Mouse (Mus musculus) forebrain, embryonic 15.5 days (tissue): ENCODE measurements around the gene Ttc41. TPM values are rescaled to one million over a fixed set of nuclear protein-coding genes. Genes with fewer than 3 reads are reported as not detected.
"Not testable (repeated sequence)": the region's sequence is repeated elsewhere in the genome, so short reads cannot be mapped to it uniquely, and the experiment has no call there.

Experiments used
- ATAC-seq: fragments of 200-750 bp; cut with Nextera tagmentation; replicated peaks from 2 replicates; pipeline ENCODE4 v1.8.0; 2017; ENCODE audit warnings: mild to moderate bottlenecking, moderate TSS enrichment, moderate library complexity
- H3K27ac ChIP-seq: fragments of 300-500 bp; sonication (generic); replicated peaks from 2 replicates; pipeline ENCODE4 v1.5.1; 2015; ENCODE audit warnings: mild to moderate bottlenecking, inconsistent platforms
- H3K27me3 ChIP-seq: fragments of 300-500 bp; sonication (generic); 2 replicates; pipeline ENCODE4 v1.6.1; 2015; ENCODE audit warnings: inconsistent platforms
- H3K36me3 ChIP-seq: fragments of 300-500 bp; sonication (generic); 2 replicates; pipeline ENCODE4 v1.6.1; 2015; ENCODE audit warnings: mild to moderate bottlenecking, inconsistent platforms
- H3K4me1 ChIP-seq: fragments of 300-500 bp; sonication (generic); 2 replicates; pipeline ENCODE4 v1.6.1; 2015; ENCODE audit warnings: inconsistent platforms
- H3K4me2 ChIP-seq: fragments of 300-500 bp; sonication (generic); replicated peaks from 2 replicates; pipeline ENCODE4 v1.6.1; 2015; ENCODE audit warnings: mild to moderate bottlenecking, inconsistent platforms
- H3K4me3 ChIP-seq: fragments of 300-500 bp; sonication (generic); 2 replicates; pipeline ENCODE4 v1.5.1; 2015; ENCODE audit warnings: mild to moderate bottlenecking, inconsistent platforms
- H3K9ac ChIP-seq: fragments of 300-500 bp; sonication (generic); replicated peaks from 2 replicates; pipeline ENCODE4 v1.6.1; 2015; ENCODE audit warnings: mild to moderate bottlenecking, inconsistent platforms
- H3K9me3 ChIP-seq: fragments of 300-500 bp; sonication (generic); 2 replicates; pipeline ENCODE4 v1.6.1; 2016; ENCODE audit warnings: inconsistent platforms
- WGBS: fragments of 180-500 bp; shearing (Covaris S2); methylation state at CpG from one replicate; pipeline ENCODE4 v1.1.7; 2015; ENCODE audit warnings: mixed read lengths; 5-methylcytosine and 5-hydroxymethylcytosine counted together
- polyA plus RNA-seq: library from polyadenylated mRNA; unstranded; fragments of >200 nt; fragmentation: Nextera tagmentation; extraction: Ambion mirVana; gene quantifications from 2 replicates; pipeline ENCODE4 v1.2.1, GENCODE M21; 2015

Gene Ttc41
- polyA plus RNA-seq: 1.3 and 1.5 TPM in 2 replicates

DNA sequence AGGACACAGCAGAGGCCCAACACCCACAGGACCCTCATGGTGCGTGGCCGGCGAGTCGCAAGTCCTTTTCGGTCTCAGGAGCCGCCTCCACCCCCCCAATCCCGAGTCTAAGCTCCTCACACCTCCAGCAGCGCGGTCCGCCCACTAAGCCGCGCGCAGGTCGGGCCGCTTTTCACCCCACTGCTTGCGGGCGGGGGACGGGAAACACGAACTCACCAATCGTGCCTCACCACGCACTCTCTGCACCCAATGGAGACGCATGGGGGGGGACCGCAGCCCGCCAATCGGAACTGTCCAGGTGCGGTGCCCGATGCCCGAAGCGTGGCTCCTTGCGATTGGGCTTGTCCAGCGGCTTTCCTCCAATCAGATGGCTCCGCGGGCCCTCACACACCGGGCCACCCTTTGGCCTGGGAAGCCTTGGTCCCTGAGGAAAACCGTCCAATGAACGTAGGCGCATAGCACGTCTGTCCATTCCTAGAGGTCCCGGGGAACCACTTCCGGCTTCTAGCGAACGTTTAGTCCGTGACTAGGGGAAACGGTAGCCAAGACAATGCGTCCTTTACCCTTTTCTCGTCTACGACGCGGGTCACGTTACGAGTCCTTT lies at the start of gene Ttc41, which contains the start of gene Hsp90b1:
Gene Ttc41, plus strand, starts transcription at position 494 of the 604 bp plus-strand sequence.
Gene Hsp90b1, minus strand, starts transcription at position 192 of the 604 bp plus-strand sequence.
- peak; percentile 98 for ATAC-seq

GRCm38 (mm10) chr10:86670550-86670949 lies 35.1 kb upstream of the Ttc41 start:
- 85% methylated on average over 4 of the region's 4 CpGs for WGBS
- not testable (repeated sequence) for H3K36me3 ChIP-seq, H3K4me3 ChIP-seq

More for the DNA sequence above, at the start of gene Ttc41, which contains the start of gene Hsp90b1:
- Histone ChIP-seq H3K9ac (peak within 1 kb of the TSS; percentile 86), H3K4me1 (peaks cover 46% of the 10 kb centered on the region), H3K9me3 (no peaks in the 10 kb centered on the region), H3K27me3 (no peaks in the 10 kb centered on the region), H3K4me2 (peak within 1 kb of the TSS; percentile 75), H3K4me3 (peak within 1 kb of the TSS; percentile 72), H3K36me3 (peaks cover 23% of the 10 kb centered on the region), H3K27ac (peak within 1 kb of the TSS; percentile 97)
- under 1% methylated on average over 51 of the region's 51 CpGs for WGBS

GRCm38 (mm10) chr10:86684797-86685178 lies 20.8 kb upstream of the Ttc41 start:
- peak; percentile 55 for ATAC-seq
- H3K9ac ChIP-seq: peak overlapping the region; percentile 96; the same call in 1 of the 2 replicates

More at GRCm38 (mm10) chr10:86670550-86670949, 35.1 kb upstream of the Ttc41 start:
- H3K4me1 ChIP-seq, H3K9ac ChIP-seq, H3K27me3 ChIP-seq, H3K4me2 ChIP-seq, ATAC-seq, H3K27ac ChIP-seq, H3K9me3 ChIP-seq: not testable (repeated sequence)

DNA sequence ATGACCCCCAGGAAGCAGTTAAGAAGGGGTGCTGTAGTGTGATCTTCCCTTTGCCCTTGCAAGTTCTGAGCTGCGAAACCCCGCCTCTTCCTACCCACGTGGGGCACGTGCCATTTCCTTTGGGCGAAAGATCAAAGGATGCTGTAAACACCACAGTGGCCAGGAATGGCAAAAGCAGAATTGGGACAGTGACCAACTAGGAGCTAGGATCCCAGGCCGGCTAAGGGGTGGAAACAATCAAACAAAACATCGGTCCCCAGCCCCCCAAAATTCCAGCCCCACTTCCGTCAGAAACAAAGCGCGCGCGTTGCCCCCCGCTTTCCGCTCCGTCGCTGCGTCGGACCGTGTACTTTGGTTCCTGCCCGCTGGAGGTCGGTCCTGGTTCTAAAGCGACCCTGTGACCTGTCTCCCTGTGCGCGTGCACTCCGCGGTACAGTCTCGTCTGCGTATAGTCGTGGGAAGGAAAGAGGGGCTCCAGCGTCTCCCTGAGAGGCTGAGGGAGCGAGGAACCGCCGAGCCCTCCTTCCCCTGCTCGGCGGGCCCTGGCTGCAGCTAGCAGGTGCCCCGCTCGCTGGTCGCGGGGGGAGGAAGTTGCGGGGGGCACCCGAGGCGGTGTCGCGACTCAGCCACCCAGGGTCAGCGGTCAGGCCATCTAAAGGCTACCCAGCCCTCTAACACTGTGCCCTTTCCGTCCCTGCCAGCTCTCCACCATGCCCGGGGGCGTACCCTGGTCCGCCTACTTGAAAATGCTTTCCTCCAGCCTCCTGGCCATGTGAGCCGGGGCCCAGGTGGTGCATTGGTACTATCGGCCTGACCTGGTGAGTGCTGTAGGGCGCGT lies 20.2 kb upstream of the Ttc41 start:
- Histone ChIP-seq H3K4me3 (peak overlapping the region; percentile 89), H3K9ac (peak overlapping the region; percentile 96), H3K4me2 (peak overlapping the region; percentile 82), H3K27ac (peak overlapping the region; percentile 90)
- not testable (repeated sequence) for H3K4me1 ChIP-seq, H3K9me3 ChIP-seq, H3K36me3 ChIP-seq, H3K27me3 ChIP-seq
- peak; percentile 96 for ATAC-seq
- WGBS: under 1% methylated on average over 50 of the region's 53 CpGs

More at GRCm38 (mm10) chr10:86684797-86685178, 20.8 kb upstream of the Ttc41 start:
- H3K27me3 ChIP-seq, H3K4me1 ChIP-seq, H3K36me3 ChIP-seq, H3K9me3 ChIP-seq: not testable (repeated sequence)
- peak overlapping the region; percentile 90 for H3K27ac ChIP-seq
- WGBS: 29% methylated on average over 2 of the region's 2 CpGs
- H3K4me3 ChIP-seq: peak overlapping the region; percentile 89
- peak overlapping the region; percentile 82 for H3K4me2 ChIP-seq

DNA sequence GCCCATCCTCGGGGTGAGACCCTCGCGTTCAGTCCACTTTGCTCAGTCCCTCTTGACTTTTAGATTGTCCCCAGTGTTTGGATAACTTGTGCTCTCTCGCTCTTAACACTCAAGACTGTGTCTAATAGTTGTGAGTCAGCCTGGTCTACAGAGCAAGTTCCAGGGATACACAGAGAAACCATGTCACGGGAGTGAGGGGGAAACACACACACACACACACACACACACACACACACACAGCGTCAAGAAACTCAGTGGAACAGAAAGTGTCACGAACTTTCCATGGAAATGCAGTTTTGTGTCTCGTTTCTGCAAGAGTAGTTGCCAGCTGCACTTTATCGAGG lies 19.6 kb upstream of the Ttc41 start:
- peak overlapping the region; percentile 82 for H3K4me2 ChIP-seq
- H3K9me3 ChIP-seq, H3K4me1 ChIP-seq, H3K27me3 ChIP-seq, H3K27ac ChIP-seq, ATAC-seq: not testable (repeated sequence)
- peaks cover 14% of the 10 kb centered on the region for H3K36me3 ChIP-seq
- 18% methylated on average over 9 of the region's 9 CpGs for WGBS
- peak overlapping the region; percentile 96 for H3K9ac ChIP-seq
- H3K4me3 ChIP-seq: peak overlapping the region; percentile 89

- WGBS: 74% methylated on average over 3 of the region's 3 CpGs
- ATAC-seq: no peak
- no peaks in the 10 kb centered on the region for H3K27me3 ChIP-seq
- H3K4me2 ChIP-seq: no peak overlapping the region
- no peaks in the 10 kb centered on the region for H3K9me3 ChIP-seq
- no peak overlapping the region for H3K9ac ChIP-seq
- peaks cover 53% of the 10 kb centered on the region for H3K4me1 ChIP-seq
- H3K36me3 ChIP-seq: peaks cover 65% of the 10 kb centered on the region
- no peak overlapping the region for H3K27ac ChIP-seq
- H3K4me3 ChIP-seq: no peak overlapping the region
Measured at GRCm38 (mm10) chr10:86700251-86700650, 5.4 kb upstream of the Ttc41 start.

DNA sequence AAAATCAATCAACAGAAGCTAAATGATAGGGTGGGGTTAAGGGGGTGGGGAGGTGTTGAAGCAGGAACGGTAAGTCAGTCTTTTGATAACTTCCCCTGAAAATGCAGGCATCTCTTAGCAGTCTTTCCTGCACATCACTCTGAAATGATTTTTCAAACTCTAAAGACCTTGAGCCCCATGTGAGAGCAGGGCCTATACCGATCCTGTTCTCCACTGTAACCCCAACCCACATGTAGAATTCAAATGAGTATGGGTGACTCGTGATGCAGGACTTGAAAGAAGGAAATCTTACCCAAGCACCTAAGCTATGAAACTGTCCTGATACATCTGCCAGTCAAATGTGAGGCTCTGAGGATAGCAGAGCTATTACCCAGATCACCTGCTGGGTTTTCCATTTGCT lies 4.6 kb upstream of the Ttc41 start:
- Histone ChIP-seq H3K9me3 (no peaks in the 10 kb centered on the region), H3K4me3 (no peak overlapping the region), H3K4me2 (no peak overlapping the region), H3K27me3 (no peaks in the 10 kb centered on the region), H3K9ac (no peak overlapping the region), H3K4me1 (peaks cover 53% of the 10 kb centered on the region), H3K27ac (no peak overlapping the region), H3K36me3 (peaks cover 58% of the 10 kb centered on the region)
- WGBS: 63% methylated on average over 3 of the region's 3 CpGs
- ATAC-seq: no peak

GRCm38 (mm10) chr10:86702312-86702920 lies 3.2 kb upstream of the Ttc41 start:
- Histone ChIP-seq H3K4me2 (no peak overlapping the region), H3K9me3 (no peaks in the 10 kb centered on the region), H3K4me3 (no peak overlapping the region), H3K36me3 (peaks cover 51% of the 10 kb centered on the region), H3K9ac (no peak overlapping the region; the same call in 1 of the 2 replicates), H3K27me3 (no peaks in the 10 kb centered on the region), H3K4me1 (peaks cover 61% of the 10 kb centered on the region), H3K27ac (no peak overlapping the region)
- 52% methylated on average over 4 of the region's 4 CpGs for WGBS
- no peak for ATAC-seq

DNA sequence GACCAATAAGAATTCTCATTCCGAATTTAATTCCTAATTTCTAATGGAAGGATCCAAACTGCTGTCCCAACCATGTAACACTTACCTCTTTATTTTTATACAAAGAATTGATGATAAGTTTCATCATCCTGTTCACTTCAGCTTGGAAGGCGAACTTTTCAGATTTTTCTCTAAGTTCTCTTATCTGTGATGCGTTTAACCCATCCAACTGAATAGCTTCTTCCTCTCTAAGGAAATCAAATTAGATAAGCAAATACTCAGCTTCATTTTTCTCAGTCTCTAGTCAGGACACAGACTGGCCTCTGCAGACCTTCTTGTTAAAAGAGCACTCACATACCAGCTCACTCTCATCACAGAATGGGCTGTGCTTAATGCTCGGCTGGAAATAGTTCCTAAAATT lies 2.2 kb upstream of the Ttc41 start:
- H3K9me3 ChIP-seq: no peaks in the 10 kb centered on the region
- no peak for ATAC-seq
- no peak overlapping the region for H3K9ac ChIP-seq
- peaks cover 61% of the 10 kb centered on the region for H3K4me1 ChIP-seq
- H3K36me3 ChIP-seq: peaks cover 41% of the 10 kb centered on the region
- no peaks in the 10 kb centered on the region for H3K27me3 ChIP-seq
- 73% methylated on average over 4 of the region's 4 CpGs for WGBS
- H3K4me3 ChIP-seq: peak overlapping the region; percentile 72
- no peak overlapping the region for H3K27ac ChIP-seq
- peak overlapping the region; percentile 75 for H3K4me2 ChIP-seq

GRCm38 (mm10) chr10:86704141-86704540 lies 1.5 kb upstream of the Ttc41 start:
- no peak for ATAC-seq
- WGBS: 6% methylated on average over 8 of the region's 8 CpGs
- Histone ChIP-seq H3K4me2 (peak overlapping the region; percentile 75), H3K36me3 (peaks cover 34% of the 10 kb centered on the region), H3K9me3 (no peaks in the 10 kb centered on the region), H3K4me1 (peaks cover 59% of the 10 kb centered on the region), H3K27me3 (no peaks in the 10 kb centered on the region), H3K4me3 (peak overlapping the region; percentile 72), H3K27ac (no peak overlapping the region), H3K9ac (peak overlapping the region; percentile 86)

DNA sequence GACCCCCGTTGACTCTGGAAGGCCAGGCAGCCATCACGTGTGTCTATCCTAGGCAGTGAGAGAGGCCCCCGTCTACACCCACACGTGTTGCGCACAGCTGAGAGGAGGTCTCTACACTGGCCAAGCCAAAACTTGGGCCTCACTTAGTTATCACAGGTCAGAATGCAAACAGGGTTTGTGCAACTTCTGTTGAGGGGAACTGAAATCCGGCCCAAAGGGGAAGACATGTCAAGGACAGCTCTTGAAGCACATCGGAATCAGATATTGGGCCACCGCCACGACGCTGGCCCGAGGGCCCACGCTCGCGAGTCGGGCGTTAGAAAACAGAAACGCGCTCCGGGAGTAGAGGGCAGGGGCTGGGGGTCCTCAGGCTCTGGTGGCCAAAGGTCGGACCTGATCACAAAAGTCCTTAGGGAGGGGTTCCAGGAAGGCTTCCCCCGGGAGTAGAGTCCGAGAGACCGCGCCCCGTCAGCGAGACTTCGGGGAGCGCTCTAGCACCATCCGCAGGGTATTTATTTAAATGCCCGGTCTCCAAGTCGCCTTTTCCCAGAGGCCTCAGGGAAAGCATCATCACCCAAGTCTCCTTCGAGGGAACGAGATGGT lies 921 bp upstream of the Ttc41 start:
- H3K9me3 ChIP-seq: no peaks in the 10 kb centered on the region
- H3K27ac ChIP-seq: peak overlapping the region; percentile 97
- peaks cover 53% of the 10 kb centered on the region for H3K4me1 ChIP-seq
- peak overlapping the region; percentile 72 for H3K4me3 ChIP-seq
- peak overlapping the region; percentile 86 for H3K9ac ChIP-seq
- no peak; the same call in 1 of the 2 replicates for ATAC-seq
- H3K4me2 ChIP-seq: peak overlapping the region; percentile 75
- under 1% methylated on average over 33 of the region's 33 CpGs for WGBS
- H3K27me3 ChIP-seq: no peaks in the 10 kb centered on the region
- H3K36me3 ChIP-seq: peaks cover 29% of the 10 kb centered on the region
